Mouse (Mus musculus): Measurements from ENCODE around the gene Dut. TPM values are rescaled to one million over a fixed set of nuclear protein-coding genes. Genes with fewer than 3 reads are reported as not detected.

Gene Dut
- polyA plus RNA-seq, 1 experiment from 2014 or later, result 77.7 TPM

GRCm38 (mm10) chr2:125304746-125305145 is 57.8 kb downstream of the Dut start:
- no peak for ATAC-seq (ENCODE audit: low read depth)
- WGBS (ENCODE audit: insufficient replicate concordance), result 77% methylated on average over 3 of the region's 3 CpGs

GRCm38 (mm10) chr2:125305671-125306070 is 58.7 kb downstream of the Dut start:
- H3K4me1 ChIP-seq (ENCODE audit: control insufficient read depth, low read depth, low read length), result no peaks in the 10 kb centered on the region
- H3K9me3 ChIP-seq (replicated peaks; ENCODE audit: control insufficient read depth, low read length), result no peaks in the 10 kb centered on the region
- no peaks in the 10 kb centered on the region for H3K36me3 ChIP-seq (ENCODE audit: control insufficient read depth, insufficient read depth)
- H3K27me3 ChIP-seq (ENCODE audit: control insufficient read depth, insufficient read depth, low read depth, low read length), result no peaks in the 10 kb centered on the region
- H3K4me2 ChIP-seq (ENCODE audit: low read depth, low read length), result no peak overlapping the region
- no peak overlapping the region for H3K27ac ChIP-seq (ENCODE audit: low read length)
- H3K9ac ChIP-seq (ENCODE audit: low read depth, low read length), result no peak overlapping the region
- 61% methylated on average over 3 of the region's 3 CpGs for WGBS (ENCODE audit: insufficient replicate concordance)
- ATAC-seq (ENCODE audit: low read depth), result no peak
- H3K4me3 ChIP-seq (ENCODE audit: low read depth, low read length), result no peak overlapping the region

More at GRCm38 (mm10) chr2:125304746-125305145, 57.8 kb downstream of the Dut start:
- Histone ChIP-seq H3K4me1 (ENCODE audit: control insufficient read depth, low read depth, low read length) (no peaks in the 10 kb centered on the region), H3K9me3 (replicated peaks; ENCODE audit: control insufficient read depth, low read length) (no peaks in the 10 kb centered on the region), H3K4me2 (ENCODE audit: low read depth, low read length) (no peak overlapping the region), H3K4me3 (ENCODE audit: low read depth, low read length) (no peak overlapping the region), H3K27me3 (ENCODE audit: control insufficient read depth, insufficient read depth, low read depth, low read length) (no peaks in the 10 kb centered on the region), H3K9ac (ENCODE audit: low read depth, low read length) (no peak overlapping the region), H3K27ac (ENCODE audit: low read length) (no peak overlapping the region), H3K36me3 (ENCODE audit: control insufficient read depth, insufficient read depth) (no peaks in the 10 kb centered on the region)

Other genes starting within 250 kb of the Dut start
- 4.7 and 5.6 TPM in 2 replicates for gene Slc24a5, start 179.1 kb upstream of the Dut start, polyA plus RNA-seq (2015; fragmentation: Nextera tagmentation; extraction: Ambion mirVana)
- gene Myef2, start 123.5 kb upstream of the Dut start, polyA plus RNA-seq (2015; fragmentation: Nextera tagmentation; extraction: Ambion mirVana), result 18.9 and 19.9 TPM in 2 replicates
- not detected in 2 replicates for gene Ctxn2, start 110.5 kb upstream of the Dut start, polyA plus RNA-seq (2015; fragmentation: Nextera tagmentation; extraction: Ambion mirVana)
- 0.01 and 0.04 TPM in 2 replicates for gene Slc12a1, start 94.7 kb upstream of the Dut start, polyA plus RNA-seq (2015; fragmentation: Nextera tagmentation; extraction: Ambion mirVana)

Data from liver, embryonic 16.5 days (tissue).